Mouse (Mus musculus) CH12.LX (cell line): Measurements from ENCODE around the gene Trp53bp2. TPM values are rescaled to one million over a fixed set of nuclear protein-coding genes. Genes with fewer than 3 reads are reported as not detected.

Experiments
- DNase-seq: peaks from one replicate; pipeline ENCODE4 v3.0.0-alpha.2; 2013; ENCODE audit errors: extremely low read depth
- H3K27ac ChIP-seq: 2 replicates; pipeline ENCODE4 v1.5.1; 2012; ENCODE audit warnings: low read depth, mild to moderate bottlenecking, control low read depth, moderate library complexity; ENCODE audit not compliant: insufficient read depth
- H3K27me3 ChIP-seq: replicated peaks from 2 replicates; pipeline ENCODE3; 2012; ENCODE audit warnings: inconsistent platforms
- H3K36me3 ChIP-seq, 2 experiments: replicated peaks in 1 of 2; 2 replicates each; pipeline versions ENCODE3 to v1.6.1; 2012; ENCODE audit warnings: inconsistent platforms in 1 of 2, low read length in 1 of 2, mild to moderate bottlenecking in 1 of 2, mixed read lengths in 1 of 2, moderate library complexity in 1 of 2; ENCODE audit not compliant: control insufficient read depth in 1 of 2, insufficient read depth in 1 of 2
- H3K4me1 ChIP-seq, 2 experiments: 2 replicates each; pipeline ENCODE4 v1.6.1; 2012; ENCODE audit warnings: inconsistent platforms in 1 of 2, moderate library complexity in 1 of 2; ENCODE audit not compliant: insufficient read depth in 2 of 2, control insufficient read depth in 1 of 2
- H3K4me2 ChIP-seq: 2 replicates; pipeline ENCODE4 v1.6.1; 2012; ENCODE audit warnings: low read depth, mild to moderate bottlenecking, control low read depth; ENCODE audit not compliant: poor library complexity, insufficient read depth, severe bottlenecking
- H3K4me3 ChIP-seq, 3 experiments: fragments of 150-350 bp in 1 of 3; sonication (generic) in 1 of 3; replicated peaks in 1 of 3; 2 replicates each; pipeline versions ENCODE3 to v1.5.1; 2011 to 2012; ENCODE audit warnings: low read depth in 2 of 3, low read length in 2 of 3, mild to moderate bottlenecking in 2 of 3, moderate library complexity in 2 of 3, control low read depth in 1 of 3, improper control_type of control experiment in 1 of 3, inconsistent platforms in 1 of 3, mixed read lengths in 1 of 3; ENCODE audit not compliant: poor library complexity in 1 of 3
- H3K79me2 ChIP-seq: replicated peaks from 2 replicates; pipeline ENCODE4 v1.6.1; 2012; ENCODE audit warnings: mild to moderate bottlenecking, moderate library complexity; ENCODE audit not compliant: control insufficient read depth, poor library complexity, insufficient read depth, severe bottlenecking; ENCODE audit errors: extremely low read depth
- H3K9ac ChIP-seq: 2 replicates; pipeline ENCODE4 v1.6.1; 2012; ENCODE audit warnings: low read depth, mild to moderate bottlenecking, control low read depth, moderate library complexity; ENCODE audit not compliant: insufficient read depth
- H3K9me3 ChIP-seq: replicated peaks from 2 replicates; pipeline ENCODE3; 2012; ENCODE audit warnings: low read length, inconsistent platforms, mixed read lengths
- BHLHE40 ChIP-seq: IDR thresholded peaks from 2 replicates; pipeline ENCODE4 v1.6.1; 2011; ENCODE audit warnings: mild to moderate bottlenecking, low read depth, low read length, improper control_type of control experiment
- EP300 ChIP-seq: IDR thresholded peaks from 2 replicates; pipeline ENCODE4 v1.6.1; 2011; ENCODE audit warnings: low read length, improper control_type of control experiment
- MAFK ChIP-seq: IDR thresholded peaks from 2 replicates; pipeline ENCODE4 v1.6.1; 2011; ENCODE audit warnings: low read length, improper control_type of control experiment; ENCODE audit not compliant: insufficient replicate concordance
- MXI1 ChIP-seq: IDR thresholded peaks from 2 replicates; pipeline ENCODE4 v1.6.1; 2011; ENCODE audit warnings: mild to moderate bottlenecking, low read depth, low read length, improper control_type of control experiment
- MYC ChIP-seq: IDR thresholded peaks from 2 replicates; pipeline ENCODE4 v1.6.1; 2011; ENCODE audit warnings: low read depth, mild to moderate bottlenecking, improper control_type of control experiment, low read length
- PAX5 ChIP-seq: IDR thresholded peaks from 2 replicates; pipeline ENCODE4 v1.6.1; 2012; ENCODE audit warnings: low read length, inconsistent platforms, mixed read lengths
- USF1 ChIP-seq: IDR thresholded peaks from 2 replicates; pipeline ENCODE4 v1.6.1; 2014; ENCODE audit warnings: low read depth, mild to moderate bottlenecking, inconsistent platforms, low read length, improper control_type of control experiment
- ZC3H11A ChIP-seq: IDR thresholded peaks from 2 replicates; pipeline ENCODE4 v1.6.1; 2012; ENCODE audit warnings: low read depth, mild to moderate bottlenecking, inconsistent platforms, low read length, improper control_type of control experiment
- dilution Hi-C: fragments of 300-500 bp; cut with MboI; formaldehyde crosslinking; loops from 2 replicates; pipeline ENCODE4 v1.14.3; 2020; ENCODE audit warnings: low sequenced_read_pairs; ENCODE audit not compliant: extremely low pct_unique_long_range_greater_than_20kb, extremely low pct_ligation_motif_present
- in situ Hi-C: fragments of 300-500 bp; cut with MboI; formaldehyde crosslinking; loops from 3 replicates; pipeline ENCODE4 v1.14.3; 2019; ENCODE audit warnings: low sequenced_read_pairs, low pct_ligation_motif_present, low pct_unique_long_range_greater_than_20kb, mixed read lengths
- polyA plus RNA-seq: library from polyadenylated mRNA; unstranded; fragments of >175 nt; gene quantifications from 2 replicates; pipeline ENCODE4 v1.2.1, GENCODE M21; 2012; ENCODE audit warnings: low read depth; ENCODE audit not compliant: insufficient read length
- total RNA-seq, 2 experiments: library from RNA; depleted of rRNA; stranded (reverse); fragments of 300-350 nt in 1 of 2; fragments of >200 nt in 1 of 2; gene quantifications; 2 replicates each; pipeline ENCODE4 v1.2.3; 2012 to 2014

Trp53bp2 gene
- total and polyA plus RNA-seq, 3 experiments: 1.4 to 4.7 (median 2.9) TPM

- in situ Hi-C loops: no loop called here
Observed at GRCm38 (mm10) chr1:182452473-182452872, 43.5 kb downstream of the Trp53bp2 start.

GRCm38 (mm10) chr1:182455080-182455479 is 46.1 kb downstream of the Trp53bp2 start:
- no peaks in the 10 kb centered on the region for H3K79me2 ChIP-seq
- no peaks in the 10 kb centered on the region for H3K27me3 ChIP-seq
- in situ Hi-C loops: no loop called here
- no peak for TF ChIP-seq MYC
- TF ChIP-seq BHLHE40: peak; percentile 36
- no peak overlapping the region for H3K27ac ChIP-seq
- peaks cover 3 to 33% of the 10 kb centered on the region in 2 experiments for H3K4me1 ChIP-seq
- peak; percentile 22 for DNase-seq
- H3K9me3 ChIP-seq: no peaks in the 10 kb centered on the region
- dilution Hi-C loops: no loop called here
- peaks cover 19 to 36% of the 10 kb centered on the region in 2 experiments for H3K36me3 ChIP-seq
- H3K4me3 ChIP-seq: no peak overlapping the region
- no peak overlapping the region for H3K9ac ChIP-seq
- H3K4me2 ChIP-seq: no peak overlapping the region

More at GRCm38 (mm10) chr1:182452473-182452872, 43.5 kb downstream of the Trp53bp2 start:
- H3K9ac ChIP-seq: no peak overlapping the region
- DNase-seq: no peak
- TF ChIP-seq MXI1 (no peak), EP300 (no peak), MAFK (no peak)
- no peak overlapping the region for H3K27ac ChIP-seq
- H3K4me3 ChIP-seq: no peak overlapping the region
- H3K4me1 ChIP-seq: peaks cover 3 to 28% of the 10 kb centered on the region in 2 experiments
- H3K9me3 ChIP-seq: no peaks in the 10 kb centered on the region
- H3K79me2 ChIP-seq: no peaks in the 10 kb centered on the region
- H3K36me3 ChIP-seq: peaks cover 15 to 35% of the 10 kb centered on the region in 2 experiments
- H3K27me3 ChIP-seq: no peaks in the 10 kb centered on the region
- dilution Hi-C loops: no loop called here
- H3K4me2 ChIP-seq: no peak overlapping the region

DNA sequence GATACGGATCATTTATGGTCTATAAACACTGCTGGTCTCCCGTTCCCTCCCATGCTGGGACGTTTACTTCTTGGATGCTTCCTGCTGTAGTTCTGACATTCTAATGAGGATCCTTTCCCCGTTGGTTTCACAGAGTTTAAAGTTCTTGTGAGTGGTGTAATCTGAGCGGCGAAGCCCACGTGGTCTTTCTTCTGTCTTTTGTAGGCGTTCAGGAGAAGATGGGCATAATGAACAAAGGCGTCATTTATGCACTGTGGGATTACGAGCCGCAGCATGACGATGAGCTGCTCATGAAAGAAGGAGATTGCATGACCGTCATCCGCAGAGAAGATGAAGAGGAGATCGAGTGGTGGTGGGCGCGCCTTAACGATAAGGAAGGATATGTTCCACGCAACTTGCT is 49.6 kb downstream of the Trp53bp2 start:
- no peak overlapping the region for H3K4me2 ChIP-seq
- TF ChIP-seq PAX5 (no peak), ZC3H11A (no peak), USF1 (no peak), MYC (no peak)
- in situ Hi-C loops: no loop called here
- no peak overlapping the region for H3K27ac ChIP-seq
- no peak overlapping the region for H3K4me3 ChIP-seq
- dilution Hi-C loops: no loop called here
- peaks cover 22 to 41% of the 10 kb centered on the region in 2 experiments for H3K36me3 ChIP-seq
- no peak overlapping the region for H3K9ac ChIP-seq
- H3K4me1 ChIP-seq: peaks cover 3 to 59% of the 10 kb centered on the region in 2 experiments
- H3K79me2 ChIP-seq: no peaks in the 10 kb centered on the region
- no peak for DNase-seq
- no peaks in the 10 kb centered on the region for H3K9me3 ChIP-seq
- H3K27me3 ChIP-seq: no peaks in the 10 kb centered on the region
